Mouse (Mus musculus): Measurements from ENCODE around the gene Gm42906. TPM values are rescaled to one million over a fixed set of nuclear protein-coding genes. Genes with fewer than 3 reads are reported as not detected.

Gene Gm42906
- polyA plus RNA-seq (2012; ENCODE audit: insufficient read depth, insufficient read length, low replicate concordance, missing spikeins), result not detected in 2 replicates

GRCm38 (mm10) chr5:151428113-151428756 is at the start of gene Gm42906:
TSS of gene Gm42906 (minus strand) at chr5:151428163.
- H3K4me1 ChIP-seq (ENCODE audit: control insufficient read depth, insufficient read depth, low read length), result no peaks in the 10 kb centered on the region
- no peak within 1 kb of the TSS for H3K4me3 ChIP-seq (ENCODE audit: insufficient read depth, low read depth, low read length)
- WGBS, result 55% methylated on average over 3 of the region's 3 CpGs
- H3K27ac ChIP-seq (ENCODE audit: insufficient read depth, low read depth, low read length), result no peak within 1 kb of the TSS
- TF ChIP-seq CTCF (IDR thresholded peaks at IDR 0.05; ENCODE audit: insufficient read depth, low read depth, low read length), result no peak
- no peak for TF ChIP-seq POLR2A (IDR thresholded peaks at IDR 0.05; ENCODE audit: insufficient read depth, low read depth, low read length)

DNA sequence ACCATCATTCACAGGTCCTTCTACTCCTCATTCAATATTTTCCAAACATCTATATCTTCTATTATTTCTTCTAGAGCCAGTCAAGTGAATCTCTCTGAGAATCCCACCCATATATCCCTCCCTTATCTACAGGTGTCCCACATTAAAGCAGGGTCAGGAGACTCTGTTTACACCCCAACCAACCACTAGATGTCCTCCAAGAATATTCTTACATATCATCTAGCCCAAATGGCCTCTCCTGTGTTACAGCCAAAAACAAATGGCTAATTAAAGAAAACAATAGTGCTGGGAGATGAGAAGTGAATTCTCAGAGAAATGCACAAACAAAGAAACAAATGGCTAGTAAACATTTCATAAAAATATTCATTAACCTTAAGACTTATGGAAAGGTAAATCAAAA is 17.7 kb upstream of the Gm42906 start:
- H3K4me3 ChIP-seq (ENCODE audit: insufficient read depth, low read depth, low read length), result no peak overlapping the region
- TF ChIP-seq CTCF (IDR thresholded peaks at IDR 0.05; ENCODE audit: insufficient read depth, low read depth, low read length), result no peak
- TF ChIP-seq POLR2A (IDR thresholded peaks at IDR 0.05; ENCODE audit: insufficient read depth, low read depth, low read length), result no peak

DNA sequence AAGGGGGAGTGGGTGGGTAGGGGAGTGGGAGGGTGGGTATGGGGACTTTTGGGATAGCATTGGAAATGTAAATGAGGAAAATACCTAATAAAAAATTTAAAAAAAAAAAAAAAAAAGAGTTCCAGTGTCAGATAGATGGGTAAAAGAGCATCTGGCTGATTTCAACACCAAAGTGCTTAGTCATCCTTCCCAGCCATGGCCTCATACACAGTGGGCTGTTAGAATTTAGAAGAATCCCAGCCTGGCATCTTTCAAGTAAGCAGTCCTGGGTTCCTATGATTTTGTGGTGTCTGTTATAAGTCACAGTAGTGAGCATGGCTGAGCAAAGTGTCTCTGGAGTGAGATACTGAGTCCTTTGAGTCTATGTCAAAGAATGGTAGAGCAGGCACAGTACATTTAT is 7.1 kb upstream of the Gm42906 start:
- H3K4me1 ChIP-seq (ENCODE audit: control insufficient read depth, insufficient read depth, low read length), result no peaks in the 10 kb centered on the region
- TF ChIP-seq POLR2A (IDR thresholded peaks at IDR 0.05; ENCODE audit: insufficient read depth, low read depth, low read length) (no peak), CTCF (IDR thresholded peaks at IDR 0.05; ENCODE audit: insufficient read depth, low read depth, low read length) (no peak)
- no peak overlapping the region for H3K4me3 ChIP-seq (ENCODE audit: insufficient read depth, low read depth, low read length)
- no peak overlapping the region for H3K27ac ChIP-seq (ENCODE audit: insufficient read depth, low read depth, low read length)

More for the DNA sequence above, 17.7 kb upstream of the Gm42906 start:
- Histone ChIP-seq H3K4me1 (ENCODE audit: control insufficient read depth, insufficient read depth, low read length) (no peaks in the 10 kb centered on the region), H3K27ac (ENCODE audit: insufficient read depth, low read depth, low read length) (no peak overlapping the region)

- no peak overlapping the region for H3K4me3 ChIP-seq (ENCODE audit: insufficient read depth, low read depth, low read length)
- WGBS, result 51% methylated on average over 3 of the region's 3 CpGs
Observed at GRCm38 (mm10) chr5:151426466-151426865, 1.5 kb downstream of the Gm42906 start.

GRCm38 (mm10) chr5:151422692-151423091 is 5.3 kb downstream of the Gm42906 start:
- TF ChIP-seq CTCF (IDR thresholded peaks at IDR 0.05; ENCODE audit: insufficient read depth, low read depth, low read length), result no peak
- TF ChIP-seq POLR2A (IDR thresholded peaks at IDR 0.05; ENCODE audit: insufficient read depth, low read depth, low read length), result no peak

More at GRCm38 (mm10) chr5:151426466-151426865, 1.5 kb downstream of the Gm42906 start:
- Histone ChIP-seq H3K4me1 (ENCODE audit: control insufficient read depth, insufficient read depth, low read length) (peaks cover 3% of the 10 kb centered on the region; the same call in 1 of the 2 replicates), H3K27ac (ENCODE audit: insufficient read depth, low read depth, low read length) (no peak overlapping the region)
- TF ChIP-seq POLR2A (IDR thresholded peaks at IDR 0.05; ENCODE audit: insufficient read depth, low read depth, low read length), result no peak
- no peak for TF ChIP-seq CTCF (IDR thresholded peaks at IDR 0.05; ENCODE audit: insufficient read depth, low read depth, low read length)

GRCm38 (mm10) chr5:151421859-151422258 is 6.1 kb downstream of the Gm42906 start:
- 36% methylated on average over 7 of the region's 7 CpGs for WGBS
- Histone ChIP-seq H3K4me3 (ENCODE audit: insufficient read depth, low read depth, low read length) (no peak overlapping the region), H3K4me1 (ENCODE audit: control insufficient read depth, insufficient read depth, low read length) (peaks cover 3% of the 10 kb centered on the region; the same call in 1 of the 2 replicates), H3K27ac (ENCODE audit: insufficient read depth, low read depth, low read length) (no peak overlapping the region)
- TF ChIP-seq POLR2A (IDR thresholded peaks at IDR 0.05; ENCODE audit: insufficient read depth, low read depth, low read length), result no peak
- no peak for TF ChIP-seq CTCF (IDR thresholded peaks at IDR 0.05; ENCODE audit: insufficient read depth, low read depth, low read length)

More at GRCm38 (mm10) chr5:151422692-151423091, 5.3 kb downstream of the Gm42906 start:
- Histone ChIP-seq H3K27ac (ENCODE audit: insufficient read depth, low read depth, low read length) (no peak overlapping the region), H3K4me1 (ENCODE audit: control insufficient read depth, insufficient read depth, low read length) (peaks cover 3% of the 10 kb centered on the region; the same call in 1 of the 2 replicates), H3K4me3 (ENCODE audit: insufficient read depth, low read depth, low read length) (no peak overlapping the region)
- 83% methylated on average over 6 of the region's 6 CpGs for WGBS

- Histone ChIP-seq H3K4me3 (ENCODE audit: insufficient read depth, low read depth, low read length) (no peak overlapping the region), H3K27ac (ENCODE audit: insufficient read depth, low read depth, low read length) (no peak overlapping the region), H3K4me1 (ENCODE audit: control insufficient read depth, insufficient read depth, low read length) (peaks cover 3% of the 10 kb centered on the region; the same call in 1 of the 2 replicates)
- no peak for TF ChIP-seq POLR2A (IDR thresholded peaks at IDR 0.05; ENCODE audit: insufficient read depth, low read depth, low read length)
- no peak for TF ChIP-seq CTCF (IDR thresholded peaks at IDR 0.05; ENCODE audit: insufficient read depth, low read depth, low read length)
- WGBS, result 88% methylated on average over 2 of the region's 2 CpGs
Observed at GRCm38 (mm10) chr5:151418551-151418950, 9.4 kb downstream of the Gm42906 start.

GRCm38 (mm10) chr5:151417421-151418038 is 10.4 kb downstream of the Gm42906 start:
- H3K4me1 ChIP-seq (ENCODE audit: control insufficient read depth, insufficient read depth, low read length), result peaks cover 3% of the 10 kb centered on the region; the same call in 1 of the 2 replicates
- H3K27ac ChIP-seq (ENCODE audit: insufficient read depth, low read depth, low read length), result no peak overlapping the region
- WGBS, result 78% methylated on average over 2 of the region's 2 CpGs
- TF ChIP-seq POLR2A (IDR thresholded peaks at IDR 0.05; ENCODE audit: insufficient read depth, low read depth, low read length), result no peak
- no peak for TF ChIP-seq CTCF (IDR thresholded peaks at IDR 0.05; ENCODE audit: insufficient read depth, low read depth, low read length)
- H3K4me3 ChIP-seq (ENCODE audit: insufficient read depth, low read depth, low read length), result no peak overlapping the region

DNA sequence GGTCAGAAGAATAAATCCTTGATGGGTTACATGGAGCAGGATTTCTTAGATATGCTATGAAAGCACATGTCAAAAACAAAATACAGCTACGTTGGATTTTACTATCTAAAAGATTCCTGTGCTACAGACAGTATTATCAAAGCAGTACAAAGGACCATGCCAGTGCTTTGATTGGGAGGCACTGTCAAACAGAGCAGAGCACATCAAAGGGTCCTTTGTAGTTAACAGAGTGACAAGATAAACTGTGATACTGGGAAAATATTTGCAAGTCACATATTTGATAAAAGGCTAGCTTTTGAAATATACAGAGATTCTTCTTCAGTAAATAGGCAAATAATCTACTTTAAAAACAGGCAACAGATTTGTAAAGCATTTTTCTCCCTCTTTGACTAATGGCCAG is 11.0 kb downstream of the Gm42906 start:
- 60% methylated on average over 1 of the region's 1 CpGs for WGBS
- Histone ChIP-seq H3K4me3 (ENCODE audit: insufficient read depth, low read depth, low read length) (no peak overlapping the region), H3K27ac (ENCODE audit: insufficient read depth, low read depth, low read length) (no peak overlapping the region), H3K4me1 (ENCODE audit: control insufficient read depth, insufficient read depth, low read length) (peaks cover 2% of the 10 kb centered on the region; the same call in 1 of the 2 replicates)
- TF ChIP-seq POLR2A (IDR thresholded peaks at IDR 0.05; ENCODE audit: insufficient read depth, low read depth, low read length) (no peak), CTCF (IDR thresholded peaks at IDR 0.05; ENCODE audit: insufficient read depth, low read depth, low read length) (no peak)

Data from olfactory bulb, adult 2 months (tissue).